Mouse (Mus musculus): ENCODE measurements at regions not wholly inside any gene's neighbourhood (a gene's known extent, or its start where the extent isn't known, plus 50 kb on each side); places are given as distances from the start of the nearest gene placed in this dataset.

DNA sequence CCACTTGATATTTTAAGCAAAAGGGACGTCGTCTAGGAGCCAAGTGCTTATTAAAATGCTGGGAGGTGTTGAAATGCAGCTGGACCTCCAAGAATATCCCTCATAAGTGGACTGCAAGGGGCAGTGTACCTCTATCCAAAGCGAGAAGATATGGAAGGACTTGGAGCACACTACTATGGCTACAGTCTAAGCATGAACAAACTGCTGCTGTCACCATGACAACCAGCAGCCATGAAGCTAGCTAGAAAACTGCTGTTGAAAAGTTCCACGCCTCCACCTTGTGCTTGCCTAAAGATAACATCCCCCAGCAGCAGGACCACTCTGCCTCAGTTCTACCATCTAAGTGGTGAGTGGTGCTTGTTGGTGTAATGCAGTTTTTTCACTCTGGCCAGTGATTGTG is 115.5 kb downstream of the Mtx3 start:
- no peak overlapping the region for H3K4me3 ChIP-seq (replicated peaks; ENCODE audit: insufficient read depth, low read depth, low read length)
- TF ChIP-seq CTCF (IDR thresholded peaks at IDR 0.05; ENCODE audit: borderline replicate concordance, insufficient read depth, low read depth, low read length) (no peak), POLR2A (IDR thresholded peaks at IDR 0.05; ENCODE audit: borderline replicate concordance, insufficient read depth, low read length) (no peak)
- H3K27me3 ChIP-seq (ENCODE audit: control insufficient read depth, insufficient read depth, low read length), result no peaks in the 10 kb centered on the region
- no peak overlapping the region for H3K27ac ChIP-seq (ENCODE audit: insufficient read depth, low read length)
- no peak for DNase-seq
- WGBS, result 39% methylated on average over 4 of the region's 4 CpGs
- no peaks in the 10 kb centered on the region for H3K4me1 ChIP-seq (ENCODE audit: control insufficient read depth, insufficient read depth, low read length)

DNA sequence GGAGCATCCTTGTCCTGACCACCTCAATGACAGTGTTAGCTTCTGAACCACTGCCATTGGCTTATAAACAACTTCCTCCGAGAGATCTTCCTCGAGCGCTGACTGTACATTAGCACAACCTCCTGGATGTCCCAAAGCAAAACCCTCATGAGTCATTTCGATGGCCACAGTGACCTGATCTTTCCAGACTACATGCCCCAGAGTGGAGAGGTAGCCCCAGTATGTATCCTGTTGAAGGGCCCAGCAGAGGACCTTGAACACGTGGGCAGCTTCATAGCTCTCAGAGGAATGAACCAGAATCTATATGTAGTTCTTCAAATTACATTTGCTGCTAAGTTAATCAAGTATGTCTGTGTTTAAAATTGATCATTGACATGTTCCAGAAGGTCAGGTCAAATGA is 118.1 kb downstream of the Mtx3 start:
- Histone ChIP-seq H3K4me1 (ENCODE audit: control insufficient read depth, insufficient read depth, low read length) (no peaks in the 10 kb centered on the region), H3K27me3 (ENCODE audit: control insufficient read depth, insufficient read depth, low read length) (no peaks in the 10 kb centered on the region), H3K4me3 (replicated peaks; ENCODE audit: insufficient read depth, low read depth, low read length) (no peak overlapping the region), H3K27ac (ENCODE audit: insufficient read depth, low read length) (no peak overlapping the region)
- no peak for TF ChIP-seq CTCF (IDR thresholded peaks at IDR 0.05; ENCODE audit: borderline replicate concordance, insufficient read depth, low read depth, low read length)
- no peak for TF ChIP-seq POLR2A (IDR thresholded peaks at IDR 0.05; ENCODE audit: borderline replicate concordance, insufficient read depth, low read length)
- WGBS, result 87% methylated on average over 5 of the region's 5 CpGs
- DNase-seq, result no peak

DNA sequence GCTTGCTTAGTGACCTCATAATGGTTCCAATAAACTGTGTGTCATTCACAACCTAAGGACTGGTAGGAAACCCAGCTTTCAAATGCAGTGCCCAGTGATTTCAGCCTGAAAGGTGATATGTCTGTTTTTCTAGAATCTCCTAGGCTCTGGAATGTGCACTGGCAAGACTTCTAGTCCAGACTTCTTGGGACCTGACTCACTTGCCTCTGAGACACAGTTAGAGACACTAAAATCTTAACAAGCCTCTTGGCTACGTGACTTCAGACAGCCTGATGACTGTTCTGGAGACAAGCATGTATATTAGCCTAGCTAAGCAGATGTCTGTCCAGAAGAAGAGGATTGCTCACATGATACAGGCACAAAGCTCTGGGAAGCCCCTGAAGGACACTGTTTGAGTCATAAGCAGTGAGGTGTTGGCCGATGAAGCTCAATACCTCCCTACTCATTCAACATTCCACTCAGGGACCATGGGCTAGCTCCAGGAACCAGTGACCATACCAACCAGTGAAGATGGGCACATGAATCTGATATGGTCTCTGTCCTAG is 118.9 kb downstream of the Mtx3 start:
- Histone ChIP-seq H3K4me3 (replicated peaks; ENCODE audit: insufficient read depth, low read depth, low read length) (no peak overlapping the region), H3K4me1 (ENCODE audit: control insufficient read depth, insufficient read depth, low read length) (no peaks in the 10 kb centered on the region), H3K27ac (ENCODE audit: insufficient read depth, low read length) (no peak overlapping the region), H3K27me3 (ENCODE audit: control insufficient read depth, insufficient read depth, low read length) (no peaks in the 10 kb centered on the region)
- no peak for TF ChIP-seq CTCF (IDR thresholded peaks at IDR 0.05; ENCODE audit: borderline replicate concordance, insufficient read depth, low read depth, low read length)
- 95% methylated on average over 2 of the region's 2 CpGs for WGBS
- DNase-seq, result no peak

DNA sequence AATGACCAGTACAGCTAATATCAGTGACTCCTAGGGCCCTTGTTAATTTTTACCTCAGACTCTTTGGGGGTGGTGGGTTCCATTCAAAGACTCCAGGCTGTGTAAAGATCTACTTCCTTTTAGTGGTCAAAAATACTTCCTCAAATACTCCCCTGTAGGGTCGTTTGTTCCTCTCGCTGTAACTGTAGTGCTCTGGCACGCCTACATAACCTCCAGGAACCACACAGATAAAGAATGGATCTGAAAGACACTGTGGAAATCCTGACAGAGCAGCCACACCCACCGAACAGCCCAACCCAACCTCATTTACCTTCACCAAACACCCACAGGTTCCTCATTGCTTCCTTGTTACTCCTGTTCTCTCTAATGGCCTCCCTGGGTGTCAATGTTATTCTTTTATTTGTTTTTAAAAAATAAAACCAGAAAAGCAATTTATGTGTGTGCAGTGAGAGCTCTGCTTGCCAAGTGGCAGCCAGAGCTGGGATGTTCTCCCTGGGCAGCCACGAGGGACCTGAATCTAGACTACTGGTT is 119.7 kb downstream of the Mtx3 start:
- no peak overlapping the region for H3K27ac ChIP-seq (ENCODE audit: insufficient read depth, low read length)
- TF ChIP-seq CTCF (IDR thresholded peaks at IDR 0.05; ENCODE audit: borderline replicate concordance, insufficient read depth, low read depth, low read length) (no peak), POLR2A (IDR thresholded peaks at IDR 0.05; ENCODE audit: borderline replicate concordance, insufficient read depth, low read length) (no peak)
- no peak overlapping the region for H3K4me3 ChIP-seq (replicated peaks; ENCODE audit: insufficient read depth, low read depth, low read length)
- H3K4me1 ChIP-seq (ENCODE audit: control insufficient read depth, insufficient read depth, low read length), result no peaks in the 10 kb centered on the region
- DNase-seq, result no peak
- 91% methylated on average over 5 of the region's 5 CpGs for WGBS
- H3K27me3 ChIP-seq (ENCODE audit: control insufficient read depth, insufficient read depth, low read length), result no peaks in the 10 kb centered on the region

DNA sequence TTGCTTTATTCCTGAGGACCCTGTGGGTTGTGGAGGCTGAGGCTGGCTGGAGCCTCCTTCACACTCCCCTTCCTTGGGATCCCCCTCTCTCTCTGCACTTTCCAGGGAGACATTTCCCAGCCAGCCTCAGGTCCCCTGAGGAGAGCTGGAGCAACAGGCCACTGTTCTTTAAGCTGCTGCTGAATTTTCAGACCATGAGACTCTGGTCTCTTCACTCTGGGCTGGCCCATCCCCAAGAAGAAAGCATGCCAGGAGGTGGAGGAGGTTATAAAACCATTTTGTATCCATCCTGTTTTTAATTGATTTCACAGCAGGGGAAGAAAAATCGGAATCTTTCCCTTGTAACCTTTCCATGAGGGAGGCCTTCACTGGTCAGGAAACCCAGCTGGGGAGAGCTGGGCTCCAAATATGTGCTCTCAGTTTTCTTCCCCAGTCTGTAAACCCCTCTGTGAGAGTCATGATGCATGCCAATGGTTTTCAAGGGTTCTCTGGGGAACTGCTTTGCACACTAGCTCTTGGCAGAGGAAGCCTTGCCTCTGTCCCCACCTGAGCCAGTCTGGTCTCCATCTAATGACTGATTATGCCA is 122.6 kb downstream of the Mtx3 start:
- Histone ChIP-seq H3K4me1 (ENCODE audit: control insufficient read depth, insufficient read depth, low read length) (no peaks in the 10 kb centered on the region; the same call in 1 of the 2 replicates), H3K27ac (ENCODE audit: insufficient read depth, low read length) (no peak overlapping the region), H3K4me3 (replicated peaks; ENCODE audit: insufficient read depth, low read depth, low read length) (no peak overlapping the region), H3K27me3 (ENCODE audit: control insufficient read depth, insufficient read depth, low read length) (no peaks in the 10 kb centered on the region)
- peak in 1 of 2 experiments; percentile 20 for DNase-seq
- TF ChIP-seq POLR2A (IDR thresholded peaks at IDR 0.05; ENCODE audit: borderline replicate concordance, insufficient read depth, low read length) (no peak), CTCF (IDR thresholded peaks at IDR 0.05; ENCODE audit: borderline replicate concordance, insufficient read depth, low read depth, low read length) (no peak)
- WGBS, result 3% methylated on average over 1 of the region's 1 CpGs

DNA sequence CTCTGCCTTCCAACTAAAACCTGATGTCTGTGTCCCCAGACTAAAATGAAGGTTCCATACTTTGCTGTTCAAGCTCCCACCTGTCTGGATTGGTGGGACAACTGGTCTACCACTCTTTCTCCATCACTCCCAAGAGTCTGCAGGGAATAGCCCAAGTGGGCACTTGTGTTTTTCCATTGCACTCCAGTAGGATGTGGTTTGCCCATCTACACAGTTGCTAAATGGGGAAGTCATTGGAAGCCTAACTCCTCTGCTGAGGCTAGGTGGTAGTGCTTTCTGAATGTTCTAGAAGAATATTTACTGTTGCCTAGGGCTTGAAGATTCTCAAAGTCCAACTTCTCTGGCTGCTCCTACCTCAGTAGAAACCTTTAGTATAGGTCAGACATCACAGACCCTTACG is 125.0 kb downstream of the Mtx3 start:
- H3K4me1 ChIP-seq (ENCODE audit: control insufficient read depth, insufficient read depth, low read length), result no peaks in the 10 kb centered on the region; the same call in 1 of the 2 replicates
- no peaks in the 10 kb centered on the region for H3K27me3 ChIP-seq (ENCODE audit: control insufficient read depth, insufficient read depth, low read length)
- WGBS, result 97% methylated on average over 1 of the region's 1 CpGs
- no peak for DNase-seq
- H3K27ac ChIP-seq (ENCODE audit: insufficient read depth, low read length), result no peak overlapping the region
- no peak for TF ChIP-seq CTCF (IDR thresholded peaks at IDR 0.05; ENCODE audit: borderline replicate concordance, insufficient read depth, low read depth, low read length)
- no peak for TF ChIP-seq POLR2A (IDR thresholded peaks at IDR 0.05; ENCODE audit: borderline replicate concordance, insufficient read depth, low read length)
- no peak overlapping the region for H3K4me3 ChIP-seq (replicated peaks; ENCODE audit: insufficient read depth, low read depth, low read length)

DNA sequence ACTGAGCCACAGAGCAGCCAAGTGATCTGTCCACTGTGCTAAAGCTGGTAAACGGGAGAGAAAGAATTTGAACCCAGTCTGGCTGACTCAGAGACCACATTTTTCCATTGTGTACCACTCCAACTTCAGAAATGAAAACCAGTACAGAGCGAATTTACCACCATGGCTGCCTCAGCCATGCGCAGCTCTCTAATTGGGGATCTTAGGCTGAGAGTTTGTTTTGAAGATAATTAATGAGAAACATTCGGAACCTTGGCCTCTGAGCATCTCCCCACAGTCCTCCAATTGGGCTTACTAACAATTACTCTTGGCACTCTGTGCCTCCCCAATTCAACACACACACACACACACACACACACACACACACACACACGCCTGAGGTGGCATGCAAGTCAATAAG is 128.3 kb downstream of the Mtx3 start:
- Histone ChIP-seq H3K27me3 (ENCODE audit: control insufficient read depth, insufficient read depth, low read length) (no peaks in the 10 kb centered on the region), H3K4me1 (ENCODE audit: control insufficient read depth, insufficient read depth, low read length) (no peaks in the 10 kb centered on the region; the same call in 1 of the 2 replicates), H3K4me3 (replicated peaks; ENCODE audit: insufficient read depth, low read depth, low read length) (no peak overlapping the region), H3K27ac (ENCODE audit: insufficient read depth, low read length) (no peak overlapping the region)
- WGBS, result 86% methylated on average over 5 of the region's 5 CpGs
- DNase-seq, result no peak
- TF ChIP-seq POLR2A (IDR thresholded peaks at IDR 0.05; ENCODE audit: borderline replicate concordance, insufficient read depth, low read length), result no peak
- no peak for TF ChIP-seq CTCF (IDR thresholded peaks at IDR 0.05; ENCODE audit: borderline replicate concordance, insufficient read depth, low read depth, low read length)

DNA sequence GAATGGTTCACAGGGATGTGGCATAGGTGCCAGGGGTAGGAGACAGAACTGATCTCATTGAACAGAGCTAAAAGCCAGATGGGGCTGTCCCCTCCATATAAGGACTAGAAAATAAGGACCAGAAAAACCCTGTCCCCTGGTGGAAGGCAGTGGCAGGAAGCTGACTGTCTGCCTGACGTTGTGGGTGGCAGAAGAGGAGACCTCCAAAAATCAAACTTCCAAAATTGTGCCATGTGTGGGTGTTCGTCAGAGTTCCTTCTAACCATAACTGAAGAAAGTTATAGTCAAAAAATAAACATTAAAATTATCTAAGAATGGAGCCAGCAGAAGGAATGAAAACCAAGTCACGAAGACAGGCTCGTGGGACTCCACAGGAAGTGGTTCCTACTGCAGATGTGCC is 129.2 kb downstream of the Mtx3 start:
- Histone ChIP-seq H3K27me3 (ENCODE audit: control insufficient read depth, insufficient read depth, low read length) (no peaks in the 10 kb centered on the region), H3K4me3 (replicated peaks; ENCODE audit: insufficient read depth, low read depth, low read length) (no peak overlapping the region), H3K4me1 (ENCODE audit: control insufficient read depth, insufficient read depth, low read length) (no peaks in the 10 kb centered on the region; the same call in 1 of the 2 replicates), H3K27ac (ENCODE audit: insufficient read depth, low read length) (no peak overlapping the region)
- DNase-seq, result no peak
- no peak for TF ChIP-seq CTCF (IDR thresholded peaks at IDR 0.05; ENCODE audit: borderline replicate concordance, insufficient read depth, low read depth, low read length)
- no peak for TF ChIP-seq POLR2A (IDR thresholded peaks at IDR 0.05; ENCODE audit: borderline replicate concordance, insufficient read depth, low read length)
- 84% methylated on average over 4 of the region's 4 CpGs for WGBS

All from cerebellum, adult 2 months (tissue).